Mouse (Mus musculus): ENCODE data around the gene Magea5.
"Not testable (repeated sequence)": the region's sequence is repeated elsewhere in the genome, so short reads cannot be mapped to it uniquely, and the experiment has no call there.

The Magea5 gene

GRCm38 (mm10) chrX:155063045-155063444 lies at the start of gene Magea5:
Magea5 (minus strand) TSS chrX:155063145.
- not testable (repeated sequence) for DNase-seq

- DNase-seq: peak; percentile 2
Observed at GRCm38 (mm10) chrX:155098024-155098423, 35.1 kb upstream of the Magea5 start.

DNA sequence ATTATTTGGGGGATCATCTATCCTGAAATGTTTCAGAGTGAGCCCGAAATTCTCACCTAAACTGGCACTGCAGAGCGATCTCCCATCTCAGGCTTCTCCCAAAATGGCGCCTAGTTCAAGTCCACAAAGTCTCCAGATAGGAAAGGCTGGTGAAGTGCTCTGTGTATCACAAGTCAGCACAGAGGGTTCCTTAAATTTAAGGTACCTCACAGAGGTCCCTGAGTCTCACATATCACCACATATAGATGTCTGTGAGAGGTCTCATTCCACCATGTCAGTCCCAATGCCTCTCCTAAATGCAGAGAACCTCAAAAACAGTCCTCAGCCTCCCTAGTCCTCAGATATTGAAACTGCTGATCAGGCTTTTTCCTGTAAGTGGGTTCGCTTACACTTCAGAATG lies 30.6 kb upstream of the Magea5 start, which contains the start of gene Magea2:
Gene Magea2 (minus strand): TSS at position 101 of the 400 bp plus-strand sequence.
- not testable (repeated sequence) for DNase-seq

GRCm38 (mm10) chrX:155089693-155090092 lies 26.7 kb upstream of the Magea5 start, which contains the start of gene Magea1:
Magea1 (minus strand) TSS chrX:155089793.
- DNase-seq: not testable (repeated sequence)
